Mouse (Mus musculus): ENCODE results near the gene Zfp457. TPM values are rescaled to one million over a fixed set of nuclear protein-coding genes. Genes with fewer than 3 reads are reported as not detected.

Zfp457 gene
- 1 to 10 TPM; 1.1 to 5.4 TPM for total RNA-seq (2023)

GRCm38 (mm10) chr13:67305822-67306672 lies at the start of gene Zfp457:
TSS of gene Zfp457 (minus strand) at chr13:67306485.

GRCm38 (mm10) chr13:67332019-67332724 lies 25.9 kb upstream of the Zfp457 start, which contains the start of gene Zfp595:
TSS of gene Zfp595 (minus strand) at chr13:67332570.

GRCm38 (mm10) chr13:67278314-67278713 lies 28.0 kb downstream of the Zfp457 start, which contains the start of gene Zfp458:
TSS of gene Zfp458 (minus strand) at chr13:67278466.

Other genes with a start within 250 kb of the Zfp457 start
- gene Zfp712, start 245.3 kb downstream of the Zfp457 start, total RNA-seq (2023) = 1 to 10 TPM; 7.8 to 7.9 TPM
- gene Zfp708, start 208.5 kb downstream of the Zfp457 start, total RNA-seq (2023) = 1 to 10 TPM; 2.2 to 3.5 TPM
- 1 to 10 TPM; 4.0 to 5.8 TPM for gene Gm28557, start 197.9 kb downstream of the Zfp457 start, total RNA-seq (2023)
- 1 to 10 TPM in 1 of 2 experiments, under 1 TPM in 1; 0.95 to 1.4 TPM for gene Rslcan18, start 190.2 kb downstream of the Zfp457 start, total RNA-seq (2023)
- 10 to 100 TPM in 1 of 2 experiments, 1 to 10 TPM in 1; 8.9 to 10.7 TPM for gene Zfp759, start 184.8 kb downstream of the Zfp457 start, total RNA-seq (2023)
- gene Rsl1, start 133.3 kb downstream of the Zfp457 start, total RNA-seq (2023) = 10 to 100 TPM; 18.3 to 22.3 TPM
- 1 to 10 TPM; 2.8 to 5.2 TPM for gene Zfp455, start 112.0 kb downstream of the Zfp457 start, total RNA-seq (2023)
- 1 to 10 TPM; 2.1 to 4.1 TPM for gene Zfp458, start 28.0 kb downstream of the Zfp457 start, total RNA-seq (2023)
- 10 to 100 TPM; 15.0 to 19.8 TPM for gene Zfp595, start 26.1 kb upstream of the Zfp457 start, total RNA-seq (2023)
- 1 to 10 TPM; 1.2 to 4.3 TPM for gene Gm28044, start 54.1 kb upstream of the Zfp457 start, total RNA-seq (2023)
- gene Zfp953, start 54.1 kb upstream of the Zfp457 start, total RNA-seq (2023) = 10 to 100 TPM; 10.2 to 13.3 TPM
- gene Gm28041, start 69.2 kb upstream of the Zfp457 start, total RNA-seq (2023) = 1 to 10 TPM; 2.4 to 4.4 TPM
- 10 to 100 TPM; 12.0 to 13.6 TPM for gene Zfp456, start 69.3 kb upstream of the Zfp457 start, total RNA-seq (2023)
- 10 to 100 TPM; 17.7 to 23.2 TPM for gene Zfp429, start 93.3 kb upstream of the Zfp457 start, total RNA-seq (2023)
- 1 to 10 TPM; 3.4 to 3.5 TPM for gene Zfp459, start 114.9 kb upstream of the Zfp457 start, total RNA-seq (2023)
- gene Zfp874a, start 145.1 kb upstream of the Zfp457 start, total RNA-seq (2023) = 1 to 10 TPM; 6.5 to 7.0 TPM
- 10 to 100 TPM; 12.2 to 17.1 TPM for gene Zfp874b, start 177.8 kb upstream of the Zfp457 start, total RNA-seq (2023)
- gene Zfp58, start 194.1 kb upstream of the Zfp457 start, total RNA-seq (2023) = 10 to 100 TPM; 13.3 to 16.8 TPM
- not detected for gene Gm26965, start 219.7 kb upstream of the Zfp457 start, total RNA-seq (2023)
- 10 to 100 TPM; 24.1 to 31.2 TPM for gene Zfp87, start 219.7 kb upstream of the Zfp457 start, total RNA-seq (2023)
- gene Zfp748, start 247.3 kb upstream of the Zfp457 start, total RNA-seq (2023) = 10 to 100 TPM; 11.5 to 15.2 TPM